Comparison of ENCODE assay signal across 12 mouse cellular contexts in genomic region chr3:69422741-69423140, GRCm38 (mm10).
"Had no signal": no experiment of that assay in that cellular context is flagged by ENCODE, and none has a peak within 500 bp of the region (broad histone marks: within the 10 kb centered on the region; RNA-seq: fewer than 3 reads in every experiment).

No protein-coding gene starts in this region.

- H3K9me3 ChIP-seq: liver, embryonic 13.5 days; neural tube, embryonic 12.5 days; stomach, embryonic 15.5 days had no signal

- H3K27ac ChIP-seq: liver, embryonic 13.5 days; neural tube, embryonic 12.5 days; stomach, embryonic 15.5 days had no signal

- ATAC-seq: liver, postnatal 0 days had no signal

- H3K4me1 ChIP-seq: liver, embryonic 13.5 days; neural tube, embryonic 12.5 days; stomach, embryonic 15.5 days had no signal

- H3K4me2 ChIP-seq: liver, embryonic 13.5 days; neural tube, embryonic 12.5 days; stomach, embryonic 15.5 days had no signal

- H3K27me3 ChIP-seq: liver, embryonic 13.5 days; neural tube, embryonic 12.5 days; stomach, embryonic 15.5 days had no signal

- H3K36me3 ChIP-seq: liver, embryonic 13.5 days; neural tube, embryonic 12.5 days; stomach, embryonic 15.5 days had no signal

- H3K9ac ChIP-seq: liver, embryonic 13.5 days; liver, postnatal 0 days; neural tube, embryonic 12.5 days; stomach, embryonic 15.5 days had no signal

- DNase-seq: kidney, postnatal 14 days; liver; liver, embryonic 13.5 days; liver, postnatal 0 days; midbrain, embryonic 14.5 days; retina, postnatal 1 day; right cerebral cortex, postnatal 4 days; spleen, adult 18-20 months; thymus, adult 2 months; thymus, postnatal 36 days had no signal

- H3K4me3 ChIP-seq: liver, embryonic 13.5 days; neural tube, embryonic 12.5 days; stomach, embryonic 15.5 days had no signal
